Mouse (Mus musculus) layer of hippocampus, adult 2 months (tissue): ENCODE measurements around the gene Capn13. TPM values are rescaled to one million over a fixed set of nuclear protein-coding genes. Genes with fewer than 3 reads are reported as not detected.

Experiments used
- DNase-seq, 2 experiments: peaks; one replicate each; pipeline ENCODE4 v3.0.0; 2022; ENCODE audit warnings: low spot score in 2 of 2
- H3K27ac ChIP-seq: fragments of 200-600 bp; 2 replicates; pipeline ENCODE4 v1.8.1; 2022
- H3K4me3 ChIP-seq: fragments of 200-600 bp; 2 replicates; pipeline ENCODE4 v1.8.1; 2022; ENCODE audit warnings: mild to moderate bottlenecking
- CTCF ChIP-seq: fragments of 200-600 bp; conservative IDR thresholded peaks from 2 replicates; pipeline ENCODE4 v1.8.1; 2022; ENCODE audit warnings: antibody characterized with exemption, mild to moderate bottlenecking, moderate library complexity
- total RNA-seq, 2 experiments: library from RNA; stranded (reverse); gene quantifications; 2 replicates each; pipeline ENCODE4 v1.2.3; 2021

The Capn13 gene
- total RNA-seq, 2 experiments from 2014 or later = not detected

DNA sequence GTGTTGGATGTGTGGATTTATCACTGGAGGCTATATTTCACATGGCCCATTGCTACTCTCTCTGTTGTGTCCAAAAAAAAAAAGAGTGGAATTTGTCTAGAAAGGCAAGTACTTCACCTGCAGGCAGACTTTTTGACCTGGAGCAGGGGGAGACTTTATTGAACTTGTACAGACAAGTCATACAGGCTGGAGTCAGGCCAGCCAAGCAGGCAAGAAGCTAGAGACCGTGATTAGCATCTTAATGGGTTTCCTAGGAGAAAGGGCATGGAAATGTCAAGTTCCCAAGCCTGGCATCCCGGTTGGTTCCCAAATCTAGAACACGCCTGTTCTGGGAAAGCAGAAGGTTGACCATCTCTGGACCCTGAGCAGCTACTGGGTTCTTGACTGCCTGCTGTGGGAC, 11.3 kb downstream of the Capn13 start:
- Histone ChIP-seq H3K4me3 (no peak overlapping the region), H3K27ac (no peak overlapping the region)
- DNase-seq = no peak
- no peak for TF ChIP-seq CTCF

GRCm38 (mm10) chr17:73386581-73386980, 14.1 kb downstream of the Capn13 start:
- Histone ChIP-seq H3K27ac (no peak overlapping the region), H3K4me3 (no peak overlapping the region)
- peak in 1 of 2 experiments; percentile 11 for DNase-seq
- TF ChIP-seq CTCF = no peak

DNA sequence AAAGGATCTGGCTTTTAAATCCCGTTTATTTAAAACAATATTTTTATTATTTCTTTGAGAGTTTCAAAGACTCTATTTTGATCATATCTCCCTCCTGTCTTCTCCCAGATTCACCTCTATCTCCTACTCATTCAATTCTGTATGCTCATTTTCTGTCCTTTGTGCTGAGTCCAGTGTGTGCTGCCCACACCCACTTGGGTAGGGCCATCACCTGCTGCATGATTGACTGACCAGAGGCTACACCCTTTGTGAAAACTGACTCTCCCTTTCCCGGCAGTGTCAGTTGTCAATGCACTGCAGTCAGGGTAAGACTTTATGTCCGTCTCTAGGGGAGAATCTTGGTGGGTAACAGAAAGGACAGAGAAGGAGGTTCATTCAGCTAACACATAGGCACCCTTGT, 14.7 kb downstream of the Capn13 start:
- TF ChIP-seq CTCF = no peak
- Histone ChIP-seq H3K4me3 (no peak overlapping the region), H3K27ac (no peak overlapping the region)
- no peak for DNase-seq

DNA sequence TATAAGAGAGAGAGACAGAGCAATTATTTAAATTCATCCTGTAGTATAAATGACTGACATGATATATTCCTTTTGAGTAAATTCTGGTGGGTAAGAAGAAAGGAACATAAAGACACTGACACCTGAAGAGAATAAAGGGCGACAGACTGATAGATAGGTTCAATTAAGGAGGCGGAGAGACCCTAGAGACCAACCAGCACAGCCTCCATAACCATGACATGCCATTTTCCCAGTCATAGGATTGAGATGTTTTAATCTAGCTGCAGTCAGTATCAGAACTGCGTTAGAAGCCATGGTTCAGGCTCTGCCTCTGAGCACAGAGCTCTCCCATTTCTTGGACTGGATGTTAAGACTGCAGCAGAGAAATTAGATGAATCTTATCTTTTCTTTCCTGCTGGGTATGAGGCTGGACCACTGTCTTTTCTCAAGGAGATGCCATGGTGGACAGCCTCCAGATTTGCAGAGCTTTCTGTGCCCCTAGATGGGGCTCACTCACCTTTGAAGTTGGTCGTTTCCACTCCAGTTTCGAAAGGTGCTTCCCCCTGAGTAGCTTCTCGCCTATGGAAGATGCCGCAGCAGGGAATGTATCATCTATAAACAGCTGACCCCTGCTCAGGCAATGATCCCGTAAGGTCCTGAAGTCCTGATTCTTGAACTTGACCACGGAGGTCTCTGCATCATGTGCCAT, 18.2 kb downstream of the Capn13 start:
- DNase-seq = no peak
- Histone ChIP-seq H3K4me3 (no peak overlapping the region), H3K27ac (no peak overlapping the region)
- TF ChIP-seq CTCF = no peak

DNA sequence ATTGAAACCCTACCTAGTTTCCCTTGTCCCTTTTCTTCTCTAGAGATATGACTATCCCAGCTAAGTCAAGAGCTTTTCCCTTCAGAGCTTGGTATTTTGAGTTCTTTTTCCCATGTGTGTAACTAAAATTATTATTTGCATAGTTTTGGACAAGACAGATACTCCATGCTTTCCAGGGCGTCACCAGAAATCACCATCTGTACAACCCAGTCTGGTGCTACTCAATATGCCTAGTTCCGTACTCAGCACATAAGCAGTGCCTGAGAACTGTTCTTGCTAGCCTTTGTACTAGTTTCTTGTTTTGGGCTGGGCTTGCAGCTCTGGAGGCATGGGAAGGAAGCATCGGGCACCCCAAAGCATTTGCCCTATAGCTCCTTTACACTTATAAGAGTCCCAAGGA, 19.0 kb downstream of the Capn13 start:
- peak; percentile 62 to 80 for DNase-seq
- H3K4me3 ChIP-seq = no peak overlapping the region
- TF ChIP-seq CTCF = no peak
- H3K27ac ChIP-seq = peak overlapping the region; percentile 47; the same call in 1 of the 2 replicates

- DNase-seq = no peak
- Histone ChIP-seq H3K27ac (no peak overlapping the region), H3K4me3 (no peak overlapping the region)
- no peak for TF ChIP-seq CTCF
Measured at GRCm38 (mm10) chr17:73377778-73378484, 22.7 kb downstream of the Capn13 start.

- no peak for DNase-seq
- Histone ChIP-seq H3K27ac (no peak overlapping the region), H3K4me3 (no peak overlapping the region)
- no peak for TF ChIP-seq CTCF
Measured at GRCm38 (mm10) chr17:73367334-73367733, 33.3 kb downstream of the Capn13 start.

- DNase-seq = no peak
- no peak for TF ChIP-seq CTCF
- Histone ChIP-seq H3K27ac (no peak overlapping the region), H3K4me3 (no peak overlapping the region)
Measured at GRCm38 (mm10) chr17:73361054-73361453, 39.6 kb downstream of the Capn13 start.

- H3K27ac ChIP-seq = no peak overlapping the region
- DNase-seq = no peak
- peak; percentile 59 for TF ChIP-seq CTCF
- no peak overlapping the region for H3K4me3 ChIP-seq
Measured at GRCm38 (mm10) chr17:73343632-73344390, 56.9 kb downstream of the Capn13 start.

DNA sequence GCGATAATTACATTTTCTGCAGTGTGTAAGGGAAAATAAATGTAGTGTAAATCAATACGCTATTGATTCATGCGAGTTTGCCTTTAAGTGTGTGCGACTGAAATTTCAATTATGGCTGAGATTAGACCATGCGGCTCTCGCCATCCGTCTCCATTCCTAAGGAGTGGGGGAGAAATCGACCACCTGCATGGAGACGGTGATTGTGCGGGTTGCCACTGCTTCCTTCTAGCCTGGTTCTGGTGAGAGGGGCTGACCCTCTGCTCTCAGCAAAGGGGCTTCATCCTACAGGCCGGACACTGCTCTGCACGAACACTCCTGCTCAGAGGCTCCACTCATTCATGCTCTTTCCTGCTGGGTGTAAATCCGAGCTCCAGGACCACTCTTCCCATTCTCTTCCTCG, 58.0 kb downstream of the Capn13 start:
- no peak overlapping the region for H3K4me3 ChIP-seq
- TF ChIP-seq CTCF = no peak
- H3K27ac ChIP-seq = no peak overlapping the region
- no peak for DNase-seq

GRCm38 (mm10) chr17:73329071-73329470, 71.6 kb downstream of the Capn13 start:
- H3K4me3 ChIP-seq = no peak overlapping the region
- no peak for TF ChIP-seq CTCF
- H3K27ac ChIP-seq = no peak overlapping the region
- no peak for DNase-seq

DNA sequence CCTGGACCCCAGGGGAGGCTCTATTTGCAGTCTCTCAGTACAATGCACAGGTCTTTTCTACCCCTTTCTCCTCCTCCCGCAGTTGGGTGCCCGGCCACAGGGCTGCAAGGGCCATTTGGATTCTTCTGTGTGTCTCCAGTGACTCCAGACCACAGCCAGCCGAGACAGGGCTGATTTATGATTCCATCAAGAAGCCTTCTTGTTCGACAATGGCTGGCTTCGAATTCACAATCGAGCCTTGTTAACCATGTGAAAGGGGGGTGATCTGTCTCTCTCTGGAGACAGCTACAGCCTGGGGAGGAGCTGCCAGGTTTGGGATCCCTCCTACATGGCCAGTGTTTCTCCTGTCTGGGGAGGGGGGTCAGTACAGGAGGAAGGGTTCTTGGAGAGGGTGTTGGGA, 75.4 kb downstream of the Capn13 start:
- no peak for TF ChIP-seq CTCF
- no peak overlapping the region for H3K4me3 ChIP-seq
- no peak for DNase-seq
- H3K27ac ChIP-seq = no peak overlapping the region

GRCm38 (mm10) chr17:73324732-73325131, 75.9 kb downstream of the Capn13 start:
- DNase-seq = no peak
- H3K27ac ChIP-seq = no peak overlapping the region
- H3K4me3 ChIP-seq = no peak overlapping the region
- TF ChIP-seq CTCF = no peak
